Mouse (Mus musculus) stomach, embryonic 15.5 days (tissue): ENCODE measurements around the gene B630019K06Rik. TPM values are rescaled to one million over a fixed set of nuclear protein-coding genes. Genes with fewer than 3 reads are reported as not detected.
A peak's percentile ranks its signal among the peaks of the same experiment; 100 is the strongest.
"Not testable (repeated sequence)": the region's sequence is repeated elsewhere in the genome, so short reads cannot be mapped to it uniquely, and the experiment has no call there.

Experiments
- ATAC-seq: fragments of 200-750 bp; cut with Nextera tagmentation; 2 replicates; pipeline ENCODE4 v1.8.0; 2017; ENCODE audit warnings: low read depth, moderate number of reproducible peaks, moderate TSS enrichment; ENCODE audit not compliant: insufficient read depth, low FRiP score
- H3K27ac ChIP-seq: fragments of 300-500 bp; sonication (generic); 2 replicates; pipeline ENCODE4 v1.5.1; 2015; ENCODE audit warnings: mild to moderate bottlenecking, inconsistent platforms
- H3K27me3 ChIP-seq: fragments of 300-500 bp; sonication (generic); replicated peaks from 2 replicates; pipeline ENCODE4 v1.6.1; 2015; ENCODE audit warnings: inconsistent platforms
- H3K36me3 ChIP-seq: fragments of 300-500 bp; sonication (generic); 2 replicates; pipeline ENCODE4 v1.6.1; 2015; ENCODE audit warnings: inconsistent platforms
- H3K4me1 ChIP-seq: fragments of 300-500 bp; sonication (generic); 2 replicates; pipeline ENCODE4 v1.6.1; 2015; ENCODE audit warnings: inconsistent platforms
- H3K4me2 ChIP-seq: fragments of 300-500 bp; sonication (generic); 2 replicates; pipeline ENCODE4 v1.6.1; 2015; ENCODE audit warnings: mild to moderate bottlenecking, inconsistent platforms
- H3K4me3 ChIP-seq: fragments of 300-500 bp; sonication (generic); replicated peaks from 2 replicates; pipeline ENCODE4 v1.5.1; 2015; ENCODE audit warnings: inconsistent platforms
- H3K9ac ChIP-seq: fragments of 300-500 bp; sonication (generic); 2 replicates; pipeline ENCODE4 v1.6.1; 2015; ENCODE audit warnings: inconsistent platforms
- H3K9me3 ChIP-seq: fragments of 300-500 bp; sonication (generic); 2 replicates; pipeline ENCODE4 v1.6.1; 2016; ENCODE audit warnings: inconsistent platforms
- WGBS: fragments of 180-500 bp; shearing (Covaris S2); methylation state at CpG from one replicate; pipeline ENCODE4 v1.1.7; 2015; 5-methylcytosine and 5-hydroxymethylcytosine counted together
- polyA plus RNA-seq: library from polyadenylated mRNA; unstranded; fragments of >200 nt; fragmentation: Nextera tagmentation; extraction: Ambion mirVana; gene quantifications from 2 replicates; pipeline ENCODE4 v1.2.1, GENCODE M21; 2015

Gene B630019K06Rik
- polyA plus RNA-seq: 3.9 and 4.1 TPM in 2 replicates

DNA sequence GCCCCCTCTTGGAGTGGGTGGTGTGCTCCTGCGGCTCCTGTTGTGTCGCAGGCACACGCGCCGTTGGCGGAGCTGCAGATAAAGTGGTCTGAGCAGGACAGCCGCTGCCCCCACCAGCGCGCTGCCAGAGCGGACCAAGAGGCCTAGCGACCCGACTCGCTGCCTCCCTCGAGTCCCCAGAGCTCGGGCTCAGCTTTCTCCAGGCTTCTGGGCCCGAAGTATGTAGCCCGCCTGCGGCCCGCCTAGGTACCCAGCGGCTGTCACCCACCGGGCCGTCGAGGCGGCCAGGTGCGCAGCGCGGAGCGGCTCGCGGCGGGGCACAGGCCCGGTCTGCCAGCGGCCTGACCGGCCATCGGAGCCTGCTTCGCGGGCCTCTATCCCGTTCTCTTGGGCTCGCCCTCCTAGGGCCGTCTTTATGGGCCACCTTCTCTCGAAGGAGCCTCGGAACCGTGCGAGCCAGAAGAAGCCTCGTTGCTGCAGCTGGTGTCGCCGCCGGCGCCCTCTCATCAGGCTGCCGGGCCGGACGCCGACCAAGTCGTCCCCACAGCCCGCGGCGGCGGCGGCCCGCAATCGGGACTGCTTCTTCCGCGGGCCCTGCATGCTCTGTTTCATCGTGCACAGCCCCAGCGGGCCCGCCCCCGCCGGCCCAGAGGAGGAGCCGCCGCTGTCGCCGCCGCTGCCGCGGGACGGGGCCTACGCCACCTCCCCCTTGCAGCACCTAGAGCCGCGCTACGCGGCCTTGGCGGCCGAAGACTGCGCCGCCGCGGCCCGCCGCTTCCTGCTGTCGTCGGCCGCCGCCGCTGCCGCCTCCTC is at the start of gene B630019K06Rik:
B630019K06Rik (plus strand) TSS at position 40 of the 813 bp plus-strand sequence.
- Histone ChIP-seq H3K4me2 (peak within 1 kb of the TSS; percentile 75), H3K27me3 (no peaks in the 10 kb centered on the region), H3K4me1 (no peaks in the 10 kb centered on the region), H3K36me3 (no peaks in the 10 kb centered on the region), H3K9me3 (no peaks in the 10 kb centered on the region), H3K4me3 (peak within 1 kb of the TSS; percentile 56), H3K9ac (peak within 1 kb of the TSS; percentile 44), H3K27ac (peak within 1 kb of the TSS; percentile 85)
- 17% methylated on average over 73 of the region's 95 CpGs for WGBS
- ATAC-seq: peak; percentile 90

- no peaks in the 10 kb centered on the region for H3K4me1 ChIP-seq
- 56% methylated on average over 1 of the region's 1 CpGs for WGBS
- no peak within 1 kb of the TSS for H3K27ac ChIP-seq
- H3K9ac ChIP-seq: no peak within 1 kb of the TSS
- no peaks in the 10 kb centered on the region for H3K9me3 ChIP-seq
- no peak for ATAC-seq
- no peaks in the 10 kb centered on the region for H3K27me3 ChIP-seq
- H3K4me3 ChIP-seq: no peak within 1 kb of the TSS
- H3K4me2 ChIP-seq: no peak within 1 kb of the TSS
- H3K36me3 ChIP-seq: no peaks in the 10 kb centered on the region
Observed at GRCm38 (mm10) chrX:8843694-8844093, 48.5 kb upstream of the B630019K06Rik start, which contains the start of gene Gm6592. Gene Gm6592, plus strand, starts transcription at chrX:8843994.

GRCm38 (mm10) chrX:8852486-8852885 is 39.7 kb upstream of the B630019K06Rik start:
- no peaks in the 10 kb centered on the region for H3K4me1 ChIP-seq
- no peak overlapping the region for H3K9ac ChIP-seq
- WGBS: 84% methylated on average over 10 of the region's 10 CpGs
- H3K4me3 ChIP-seq: no peak overlapping the region
- H3K27me3 ChIP-seq: no peaks in the 10 kb centered on the region
- no peak for ATAC-seq
- no peak overlapping the region for H3K4me2 ChIP-seq
- H3K36me3 ChIP-seq: no peaks in the 10 kb centered on the region
- H3K9me3 ChIP-seq: no peaks in the 10 kb centered on the region
- H3K27ac ChIP-seq: no peak overlapping the region

DNA sequence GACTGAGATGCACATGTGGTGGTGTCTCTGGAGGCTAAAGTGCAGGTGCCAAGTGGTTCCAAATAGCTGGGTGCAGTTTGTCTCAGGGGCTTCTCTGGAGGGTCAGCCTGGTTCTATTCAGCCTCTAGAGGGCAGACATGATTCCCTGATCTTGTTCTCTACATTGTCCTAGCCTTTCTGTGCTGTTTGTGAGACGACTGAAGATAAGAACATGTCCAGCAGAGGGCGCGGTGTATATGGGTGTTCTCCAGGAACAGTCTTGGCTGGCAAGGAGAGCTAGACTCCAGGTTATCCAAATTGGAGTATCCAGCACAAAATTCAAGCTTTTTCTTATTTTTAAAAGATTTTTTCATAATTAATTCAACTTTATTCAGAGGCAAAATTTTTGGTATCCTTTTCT is 27.9 kb upstream of the B630019K06Rik start:
- not testable (repeated sequence) for H3K4me2 ChIP-seq, H3K36me3 ChIP-seq, H3K27ac ChIP-seq, ATAC-seq, H3K9ac ChIP-seq, H3K9me3 ChIP-seq, H3K27me3 ChIP-seq, H3K4me1 ChIP-seq, H3K4me3 ChIP-seq
- 4% methylated on average over 3 of the region's 3 CpGs for WGBS

- not testable (repeated sequence) for H3K4me2 ChIP-seq, H3K9ac ChIP-seq, H3K36me3 ChIP-seq, H3K27me3 ChIP-seq, H3K4me3 ChIP-seq, H3K4me1 ChIP-seq, H3K27ac ChIP-seq, H3K9me3 ChIP-seq, ATAC-seq
- WGBS: 85% methylated on average over 3 of the region's 4 CpGs
Observed at GRCm38 (mm10) chrX:8873953-8874352, 18.2 kb upstream of the B630019K06Rik start, which contains the start of gene Gm5751. Gene Gm5751, plus strand, starts transcription at chrX:8874253.

DNA sequence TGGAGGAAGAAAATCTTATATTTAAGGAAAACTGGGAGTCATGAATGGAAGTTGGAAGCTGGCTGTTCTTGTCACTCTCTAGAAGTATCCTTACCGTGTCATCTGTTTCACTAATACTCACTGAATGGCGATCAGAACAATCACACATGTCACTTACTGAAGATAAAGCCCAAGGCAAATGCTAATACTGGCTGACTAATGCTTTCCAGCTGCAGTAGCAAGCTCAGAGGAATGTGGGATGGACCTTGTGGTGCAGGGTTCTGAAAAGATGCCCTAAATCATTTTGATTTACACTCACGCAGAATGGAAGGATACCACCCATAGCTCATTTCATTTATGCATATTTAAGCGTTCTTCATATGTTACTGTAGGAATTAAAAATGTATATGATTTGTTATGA is 7.8 kb upstream of the B630019K06Rik start:
- no peak for ATAC-seq
- no peak overlapping the region for H3K27ac ChIP-seq
- H3K9ac ChIP-seq: no peak overlapping the region
- no peak overlapping the region for H3K4me3 ChIP-seq
- H3K4me2 ChIP-seq: no peak overlapping the region
- no peaks in the 10 kb centered on the region for H3K4me1 ChIP-seq
- no peaks in the 10 kb centered on the region for H3K9me3 ChIP-seq
- H3K36me3 ChIP-seq: no peaks in the 10 kb centered on the region
- H3K27me3 ChIP-seq: no peaks in the 10 kb centered on the region
- 71% methylated on average over 4 of the region's 4 CpGs for WGBS

GRCm38 (mm10) chrX:8891975-8892342 is 223 bp upstream of the B630019K06Rik start:
- peak overlapping the region; percentile 56 for H3K4me3 ChIP-seq
- no peaks in the 10 kb centered on the region for H3K9me3 ChIP-seq
- H3K36me3 ChIP-seq: no peaks in the 10 kb centered on the region
- H3K27me3 ChIP-seq: no peaks in the 10 kb centered on the region
- no peak overlapping the region for H3K27ac ChIP-seq
- no peak overlapping the region for H3K9ac ChIP-seq
- ATAC-seq: no peak
- no peaks in the 10 kb centered on the region for H3K4me1 ChIP-seq
- 37% methylated on average over 3 of the region's 9 CpGs for WGBS
- peak overlapping the region; percentile 75 for H3K4me2 ChIP-seq

- Histone ChIP-seq H3K4me2 (peak overlapping the region; percentile 75), H3K4me1 (no peaks in the 10 kb centered on the region), H3K9ac (peak overlapping the region; percentile 44), H3K9me3 (no peaks in the 10 kb centered on the region), H3K4me3 (peak overlapping the region; percentile 56), H3K27ac (peak overlapping the region; percentile 85), H3K36me3 (no peaks in the 10 kb centered on the region), H3K27me3 (no peaks in the 10 kb centered on the region)
- peak; percentile 53; the same call in 1 of the 2 replicates for ATAC-seq
- WGBS: 16% methylated on average over 17 of the region's 42 CpGs
Observed at GRCm38 (mm10) chrX:8893182-8893651, 1.0 kb downstream of the B630019K06Rik start.

- no peak for ATAC-seq
Observed at GRCm38 (mm10) chrX:8900823-8901222, 8.6 kb downstream of the B630019K06Rik start.

GRCm38 (mm10) chrX:8901906-8902472 is 9.8 kb downstream of the B630019K06Rik start:
- Histone ChIP-seq H3K4me3 (no peak overlapping the region), H3K9me3 (no peaks in the 10 kb centered on the region), H3K4me1 (no peaks in the 10 kb centered on the region), H3K27me3 (no peaks in the 10 kb centered on the region), H3K4me2 (no peak overlapping the region), H3K27ac (no peak overlapping the region), H3K9ac (no peak overlapping the region), H3K36me3 (no peaks in the 10 kb centered on the region)
- ATAC-seq: no peak
- 35% methylated on average over 7 of the region's 7 CpGs for WGBS

More at GRCm38 (mm10) chrX:8900823-8901222, 8.6 kb downstream of the B630019K06Rik start:
- H3K4me2 ChIP-seq: no peak overlapping the region
- H3K36me3 ChIP-seq: no peaks in the 10 kb centered on the region
- 74% methylated on average over 4 of the region's 4 CpGs for WGBS
- H3K4me1 ChIP-seq: no peaks in the 10 kb centered on the region
- H3K27me3 ChIP-seq: no peaks in the 10 kb centered on the region
- no peak overlapping the region for H3K27ac ChIP-seq
- H3K9me3 ChIP-seq: no peaks in the 10 kb centered on the region
- H3K4me3 ChIP-seq: no peak overlapping the region
- H3K9ac ChIP-seq: no peak overlapping the region

DNA sequence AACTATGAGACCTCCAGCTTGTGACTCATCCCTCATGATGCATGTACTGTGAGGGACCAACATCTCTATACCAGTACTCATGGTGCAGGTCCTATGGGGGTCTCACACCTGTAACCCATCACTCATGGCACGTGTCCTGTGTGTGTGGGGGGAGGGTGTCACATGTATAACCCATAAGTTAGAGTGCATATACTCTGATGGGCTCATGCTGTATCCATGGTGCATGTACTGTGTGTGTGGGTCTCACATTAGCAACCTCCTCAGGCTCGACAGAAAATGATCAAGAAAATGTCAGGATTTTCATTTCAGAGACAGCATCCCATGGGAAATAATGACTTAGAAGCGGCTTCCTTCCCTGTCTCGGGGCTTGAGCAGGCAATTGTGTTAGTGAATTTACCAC is 28.9 kb downstream of the B630019K06Rik start:
- Histone ChIP-seq H3K9me3 (no peaks in the 10 kb centered on the region), H3K27ac (no peak overlapping the region), H3K4me1 (no peaks in the 10 kb centered on the region), H3K4me3 (no peak overlapping the region), H3K9ac (no peak overlapping the region), H3K36me3 (no peaks in the 10 kb centered on the region), H3K27me3 (no peaks in the 10 kb centered on the region), H3K4me2 (no peak overlapping the region)
- WGBS: 75% methylated on average over 4 of the region's 4 CpGs
- no peak for ATAC-seq
